Mouse (Mus musculus) MEL (cell line): Measurements from ENCODE around the gene Dirc2. TPM values are rescaled to one million over a fixed set of nuclear protein-coding genes. Genes with fewer than 3 reads are reported as not detected.

ENCODE experiments used
- DNase-seq: peaks from one replicate; pipeline ENCODE4 v3.0.0; 2011; ENCODE audit warnings: low read depth, low spot score
- H3K27ac ChIP-seq: 2 replicates; pipeline ENCODE4 v1.5.1; 2012; ENCODE audit warnings: low read depth, mild to moderate bottlenecking, control low read depth, low read length, moderate library complexity; ENCODE audit not compliant: control insufficient read depth
- H3K27me3 ChIP-seq, 2 experiments: fragments of 150-350 bp in 1 of 2; sonication (generic) in 1 of 2; 2 replicates each; pipeline ENCODE4 v1.6.1; 2012; ENCODE audit warnings: low read length in 2 of 2, mild to moderate bottlenecking in 2 of 2, improper control_type of control experiment in 1 of 2, moderate library complexity in 1 of 2; ENCODE audit not compliant: insufficient read depth in 2 of 2, control insufficient read depth in 1 of 2
- H3K36me3 ChIP-seq, 2 experiments: 2 replicates each; pipeline ENCODE4 v1.6.1; 2012 to 2014; ENCODE audit warnings: low read length in 2 of 2, improper control_type of control experiment in 1 of 2, inconsistent platforms in 1 of 2, mild to moderate bottlenecking in 1 of 2; ENCODE audit not compliant: insufficient read depth in 2 of 2, control insufficient read depth in 1 of 2
- H3K4me1 ChIP-seq, 2 experiments: fragments of 150-350 bp in 1 of 2; sonication (generic) in 1 of 2; 2 replicates each; pipeline ENCODE4 v1.6.1; 2012; ENCODE audit warnings: low read length in 2 of 2, improper control_type of control experiment in 1 of 2, mild to moderate bottlenecking in 1 of 2; ENCODE audit not compliant: insufficient read depth in 2 of 2, control insufficient read depth in 1 of 2
- H3K4me3 ChIP-seq, 2 experiments: fragments of 150-350 bp in 1 of 2; sonication (generic) in 1 of 2; 2 replicates each; pipeline ENCODE4 v1.5.1; 2012; ENCODE audit warnings: low read depth in 2 of 2, low read length in 2 of 2, mild to moderate bottlenecking in 2 of 2, moderate library complexity in 2 of 2, control low read depth in 1 of 2, improper control_type of control experiment in 1 of 2; ENCODE audit not compliant: control insufficient read depth in 1 of 2, insufficient read depth in 1 of 2
- H3K79me2 ChIP-seq: 2 replicates; pipeline ENCODE4 v1.6.1; 2012; ENCODE audit warnings: mild to moderate bottlenecking, low read length, moderate library complexity; ENCODE audit not compliant: control insufficient read depth, poor library complexity, insufficient read depth
- H3K9ac ChIP-seq: 2 replicates; pipeline ENCODE4 v1.6.1; 2012; ENCODE audit warnings: low read depth, mild to moderate bottlenecking, control low read depth, low read length, moderate library complexity; ENCODE audit not compliant: control insufficient read depth, poor library complexity, severe bottlenecking
- H3K9me3 ChIP-seq: fragments of 150-350 bp; sonication (generic); replicated peaks from 2 replicates; pipeline ENCODE4 v1.6.1; 2012; ENCODE audit warnings: mild to moderate bottlenecking, low read length, improper control_type of control experiment, moderate library complexity; ENCODE audit not compliant: insufficient read depth
- BHLHE40 ChIP-seq: IDR thresholded peaks from 2 replicates; pipeline ENCODE4 v1.6.1; 2012; ENCODE audit warnings: low read depth, mild to moderate bottlenecking, inconsistent platforms, low read length, improper control_type of control experiment, borderline replicate concordance
- CHD1 ChIP-seq: IDR thresholded peaks from 2 replicates; pipeline ENCODE4 v1.6.1; 2012; ENCODE audit warnings: low read depth, mild to moderate bottlenecking, inconsistent platforms, low read length, improper control_type of control experiment
- CTCF ChIP-seq, 3 experiments: IDR thresholded peaks in 2 of 3; conservative IDR thresholded peaks in 1 of 3; 2 replicates each; pipeline ENCODE4 v1.5.1; 2011 to 2012; ENCODE audit warnings: low read length in 3 of 3, low read depth in 2 of 3, mild to moderate bottlenecking in 2 of 3, improper control_type of control experiment in 1 of 3, inconsistent platforms in 1 of 3, mixed read lengths in 1 of 3, moderate library complexity in 1 of 3; ENCODE audit not compliant: control insufficient read depth in 1 of 3, insufficient read depth in 1 of 3, poor library complexity in 1 of 3, severe bottlenecking in 1 of 3
- E2F4 ChIP-seq: IDR thresholded peaks from 2 replicates; pipeline ENCODE4 v1.6.1; 2011; ENCODE audit warnings: low read depth, low read length, improper control_type of control experiment, borderline replicate concordance
- ELF1 ChIP-seq: IDR thresholded peaks from 2 replicates; pipeline ENCODE4 v1.6.1; 2014; ENCODE audit warnings: low read depth, mild to moderate bottlenecking, inconsistent platforms, low read length, improper control_type of control experiment, moderate library complexity
- GABPA ChIP-seq: IDR thresholded peaks from 2 replicates; pipeline ENCODE4 v1.6.1; 2012; ENCODE audit warnings: low read depth, mild to moderate bottlenecking, inconsistent platforms, low read length, improper control_type of control experiment, moderate library complexity
- MAFK ChIP-seq: IDR thresholded peaks from 2 replicates; pipeline ENCODE4 v1.6.1; 2011; ENCODE audit warnings: low read depth, mild to moderate bottlenecking, low read length, improper control_type of control experiment, borderline replicate concordance
- MXI1 ChIP-seq: IDR thresholded peaks from 2 replicates; pipeline ENCODE4 v1.6.1; 2011; ENCODE audit warnings: mild to moderate bottlenecking, low read depth, low read length, improper control_type of control experiment
- MYB ChIP-seq: IDR thresholded peaks from 2 replicates; pipeline ENCODE4 v1.6.1; 2011; ENCODE audit warnings: mild to moderate bottlenecking, low read depth, low read length, improper control_type of control experiment
- MYC ChIP-seq: IDR thresholded peaks from 2 replicates; pipeline ENCODE4 v1.6.1; 2011; ENCODE audit warnings: low read depth, mild to moderate bottlenecking, low read length, improper control_type of control experiment, moderate library complexity
- POLR2A ChIP-seq, 2 experiments: IDR thresholded peaks; 2 replicates each; pipeline ENCODE4 v1.6.1; 2011 to 2012; ENCODE audit warnings: low read length in 2 of 2, mild to moderate bottlenecking in 2 of 2, control low read depth in 1 of 2, improper control_type of control experiment in 1 of 2, low read depth in 1 of 2, moderate library complexity in 1 of 2; ENCODE audit not compliant: control insufficient read depth in 1 of 2, insufficient read depth in 1 of 2, poor library complexity in 1 of 2
- POLR2AphosphoS5 ChIP-seq: IDR thresholded peaks from 2 replicates; pipeline ENCODE4 v1.6.1; 2012; ENCODE audit warnings: low read depth, borderline replicate concordance, mild to moderate bottlenecking, inconsistent platforms, low read length, moderate library complexity, mixed read lengths
- SMC3 ChIP-seq: IDR thresholded peaks from 2 replicates; pipeline ENCODE4 v1.6.1; 2011; ENCODE audit warnings: low read depth, low read length, improper control_type of control experiment
- TCF12 ChIP-seq: IDR thresholded peaks from 2 replicates; pipeline ENCODE4 v1.6.1; 2014; ENCODE audit warnings: low read depth, mild to moderate bottlenecking, inconsistent platforms, low read length, improper control_type of control experiment, moderate library complexity
- UBTF ChIP-seq: IDR thresholded peaks from 2 replicates; pipeline ENCODE4 v1.6.1; 2012; ENCODE audit warnings: low read depth, mild to moderate bottlenecking, inconsistent platforms, low read length, improper control_type of control experiment, moderate library complexity, borderline replicate concordance; ENCODE audit not compliant: insufficient read depth
- USF2 ChIP-seq, 2 experiments: IDR thresholded peaks; 2 replicates each; pipeline ENCODE4 v1.6.1; 2011 to 2012; ENCODE audit warnings: improper control_type of control experiment in 2 of 2, low read length in 2 of 2, borderline replicate concordance in 1 of 2, inconsistent platforms in 1 of 2, low read depth in 1 of 2, mild to moderate bottlenecking in 1 of 2; ENCODE audit not compliant: insufficient read depth in 1 of 2
- ZKSCAN1 ChIP-seq: IDR thresholded peaks from 2 replicates; pipeline ENCODE4 v1.6.1; 2012; ENCODE audit warnings: low read depth, mild to moderate bottlenecking, inconsistent platforms, low read length, improper control_type of control experiment, moderate library complexity
- ZMIZ1 ChIP-seq: IDR thresholded peaks from 2 replicates; pipeline ENCODE4 v1.6.1; 2012; ENCODE audit warnings: low read depth, mild to moderate bottlenecking, inconsistent platforms, low read length, improper control_type of control experiment, moderate library complexity
- ZNF384 ChIP-seq: IDR thresholded peaks from 2 replicates; pipeline ENCODE4 v1.6.1; 2012; ENCODE audit warnings: low read depth, mild to moderate bottlenecking, inconsistent platforms, low read length, improper control_type of control experiment
- polyA plus RNA-seq, 2 experiments: library from polyadenylated mRNA; stranded (reverse) in 1 of 2; unstranded in 1 of 2; fragments of >175 nt in 1 of 2; fragments of >200 nt in 1 of 2; gene quantifications; 2 replicates each; pipeline versions ENCODE4 v1.2.1 to v1.2.4; 2012; ENCODE audit warnings: low replicate concordance in 2 of 2, low read depth in 1 of 2; ENCODE audit not compliant: insufficient read length in 2 of 2, insufficient read depth in 1 of 2, missing spikeins in 1 of 2
- total RNA-seq: library from RNA; depleted of rRNA; stranded (reverse); fragments of 300-350 nt; gene quantifications from 2 replicates; pipeline ENCODE4 v1.2.3, GENCODE M21; 2012

The Dirc2 gene
- total and polyA plus RNA-seq, 3 experiments, result 1.6 to 4.1 TPM; not detected in 1

GRCm38 (mm10) chr16:35788330-35788729, 19.2 kb upstream of the Dirc2 start (continued):
- TF ChIP-seq SMC3 (no peak), POLR2AphosphoS5 (no peak), E2F4 (no peak)

DNA sequence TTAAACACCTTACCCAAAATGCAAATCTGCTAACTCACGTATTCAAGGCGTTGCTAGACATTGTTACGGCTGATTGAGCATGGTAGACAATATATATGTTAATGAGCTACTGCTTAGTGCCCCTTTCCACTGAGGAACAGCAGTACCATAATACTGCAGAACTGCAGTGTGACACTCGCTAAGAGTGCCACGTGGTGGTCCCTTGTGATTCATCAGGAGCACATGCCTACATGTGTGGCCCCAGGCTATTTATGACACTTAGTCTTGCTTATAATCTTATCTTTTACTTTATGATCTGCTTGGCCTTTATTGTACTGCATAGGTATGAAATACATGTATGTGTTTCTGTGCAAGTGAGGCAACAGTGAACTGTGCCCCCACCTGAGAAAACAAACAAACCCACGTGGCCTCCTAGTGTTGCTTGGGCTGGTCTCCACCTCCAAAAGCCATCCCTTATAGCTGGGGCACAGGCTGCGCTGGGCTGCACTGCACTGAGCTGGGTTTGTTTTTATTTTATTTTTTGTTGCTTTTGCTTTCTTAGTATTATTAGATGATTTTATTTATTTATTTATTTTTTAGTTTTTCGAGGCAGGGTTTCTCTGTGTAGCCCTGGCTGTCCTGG, 18.5 kb upstream of the Dirc2 start:
- TF ChIP-seq ZKSCAN1 (no peak), TCF12 (no peak), CHD1 (no peak), GABPA (no peak), ELF1 (no peak), MYB (no peak), MXI1 (no peak), POLR2A (IDR thresholded peaks at IDR 0.05; ENCODE audit: control insufficient read depth in 1 of 2, insufficient read depth in 1 of 2, low read depth in 1 of 2, low read length in 2 of 2, poor library complexity in 1 of 2) (no peak), UBTF (no peak), USF2 (IDR thresholded peaks at IDR 0.05; ENCODE audit: borderline replicate concordance in 1 of 2, insufficient read depth in 1 of 2, low read depth in 1 of 2, low read length in 2 of 2) (no peak), POLR2AphosphoS5 (no peak), MYC (no peak), SMC3 (no peak)
- Histone ChIP-seq H3K9me3 (no peaks in the 10 kb centered on the region), H3K27ac (no peak overlapping the region), H3K4me3 (no peak overlapping the region), H3K27me3 (no peaks in the 10 kb centered on the region), H3K9ac (no peak overlapping the region), H3K36me3 (peaks cover 0 to 17% of the 10 kb centered on the region in 2 experiments; a peak in 2 of 4 replicates), H3K4me1 (peaks cover 0 to 11% of the 10 kb centered on the region in 2 experiments; a peak in 3 of 4 replicates), H3K79me2 (peaks cover 2% of the 10 kb centered on the region; the same call in 1 of the 2 replicates)
- DNase-seq, result no peak

- H3K9ac ChIP-seq, result no peak overlapping the region
- peaks cover 0 to 17% of the 10 kb centered on the region in 2 experiments; a peak in 2 of 4 replicates for H3K36me3 ChIP-seq
- no peak overlapping the region for H3K4me3 ChIP-seq
- peaks cover 0 to 11% of the 10 kb centered on the region in 2 experiments; a peak in 3 of 4 replicates for H3K4me1 ChIP-seq
- no peaks in the 10 kb centered on the region for H3K27me3 ChIP-seq
- no peaks in the 10 kb centered on the region for H3K9me3 ChIP-seq
- H3K79me2 ChIP-seq, result peaks cover 2% of the 10 kb centered on the region; the same call in 1 of the 2 replicates
- DNase-seq, result no peak
- no peak overlapping the region for H3K27ac ChIP-seq
- TF ChIP-seq CTCF (IDR thresholded peaks at IDR 0.05 in 2 of 3, conservative IDR thresholded peaks at IDR 0.05 in 1 of 3; ENCODE audit: control insufficient read depth in 1 of 3, insufficient read depth in 1 of 3, low read depth in 2 of 3, low read length in 3 of 3, poor library complexity in 1 of 3, severe bottlenecking in 1 of 3) (no peak), MAFK (no peak), ZNF384 (no peak), BHLHE40 (no peak), SMC3 (no peak), ZMIZ1 (no peak), MXI1 (no peak), UBTF (no peak)
Observed at GRCm38 (mm10) chr16:35787163-35787562, 18.0 kb upstream of the Dirc2 start.
